Mouse (Mus musculus): Measurements from ENCODE around the gene Olfr1039.

DNA sequence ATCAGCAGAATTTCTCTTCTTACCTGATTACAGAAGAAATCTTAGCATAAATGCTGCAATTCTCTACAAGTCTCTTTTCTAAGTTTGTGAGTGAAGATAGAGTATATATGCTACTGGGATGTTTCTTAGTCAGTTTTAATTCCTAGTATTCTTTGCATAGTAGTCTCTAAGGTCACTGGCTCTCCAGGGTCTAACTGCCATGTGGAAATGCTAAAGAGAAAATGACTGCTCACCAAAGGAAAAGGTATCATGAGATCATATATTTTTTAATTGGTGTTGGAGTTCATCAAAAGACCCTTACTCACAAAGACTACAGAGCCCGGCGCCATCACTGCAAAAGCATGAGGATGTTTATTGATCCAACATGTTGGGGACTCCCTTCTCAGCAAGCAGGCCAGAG lies 48.4 kb downstream of the Olfr1039 start, which contains the start of gene Olfr1037:
- no peak for TF ChIP-seq POLR2A (IDR thresholded peaks at IDR 0.05; ENCODE audit: borderline replicate concordance, extremely low read depth, low read depth, low read length)
- no peak for TF ChIP-seq CTCF (IDR thresholded peaks at IDR 0.05; ENCODE audit: insufficient read depth, low read length)

All from lung, adult 2 months (tissue).